Mouse (Mus musculus) G1E-ER4 (cell line): ENCODE data around the gene Nav1. TPM values are rescaled to one million over a fixed set of nuclear protein-coding genes. Genes with fewer than 3 reads are reported as not detected.

ENCODE experiments used
- GATA1 ChIP-seq: IDR thresholded peaks from one replicate; pipeline ENCODE4 v1.8.0; 2012; ENCODE audit warnings: low read length, inconsistent platforms
- polyA plus RNA-seq: library from polyadenylated mRNA; stranded (reverse); fragments of >175 nt; gene quantifications from 2 replicates; pipeline ENCODE4 v1.2.3, GENCODE M21; 2012

The Nav1 gene
- polyA plus RNA-seq, 1 experiment, result 0.06 TPM

- TF ChIP-seq GATA1, result no peak
Measured at GRCm38 (mm10) chr1:135475571-135475895, 131.6 kb downstream of the Nav1 start.

DNA sequence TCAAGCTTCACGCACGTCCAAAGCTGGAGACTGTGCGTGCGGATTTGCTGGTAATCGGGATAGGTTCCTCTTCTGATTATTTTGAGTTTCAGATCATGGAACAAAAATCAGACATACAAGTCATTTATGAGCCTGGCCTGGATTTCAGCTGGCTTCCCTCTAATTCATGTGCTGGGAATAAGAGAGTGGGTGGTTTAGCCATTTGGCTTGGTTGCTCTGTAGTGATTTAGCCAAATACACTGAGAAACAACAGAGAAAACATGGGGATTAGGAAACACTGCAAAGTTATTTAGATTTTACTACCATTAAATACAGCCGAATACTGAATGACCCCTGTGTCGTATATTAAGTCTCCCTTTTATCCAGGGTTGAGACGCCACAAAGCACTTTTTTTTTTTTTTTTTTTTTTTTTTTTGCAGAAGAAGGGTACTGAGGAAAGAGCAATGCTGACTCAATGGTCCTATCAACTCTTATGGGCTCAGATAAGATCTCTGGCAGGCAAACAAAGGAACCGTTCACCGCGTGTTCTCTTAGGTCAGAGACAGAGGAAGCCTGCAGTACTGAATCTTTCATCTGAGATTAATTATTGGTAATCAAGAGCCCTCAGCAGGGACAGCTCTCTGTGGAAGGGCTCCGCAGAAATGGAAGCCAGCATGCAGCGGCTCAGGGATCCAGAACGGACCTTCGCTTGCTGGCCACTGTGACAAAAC is 132.1 kb downstream of the Nav1 start:
- TF ChIP-seq GATA1, result no peak

- no peak for TF ChIP-seq GATA1
Measured at GRCm38 (mm10) chr1:135472536-135472935, 134.6 kb downstream of the Nav1 start.

- no peak for TF ChIP-seq GATA1
Measured at GRCm38 (mm10) chr1:135471742-135472141, 135.4 kb downstream of the Nav1 start.

DNA sequence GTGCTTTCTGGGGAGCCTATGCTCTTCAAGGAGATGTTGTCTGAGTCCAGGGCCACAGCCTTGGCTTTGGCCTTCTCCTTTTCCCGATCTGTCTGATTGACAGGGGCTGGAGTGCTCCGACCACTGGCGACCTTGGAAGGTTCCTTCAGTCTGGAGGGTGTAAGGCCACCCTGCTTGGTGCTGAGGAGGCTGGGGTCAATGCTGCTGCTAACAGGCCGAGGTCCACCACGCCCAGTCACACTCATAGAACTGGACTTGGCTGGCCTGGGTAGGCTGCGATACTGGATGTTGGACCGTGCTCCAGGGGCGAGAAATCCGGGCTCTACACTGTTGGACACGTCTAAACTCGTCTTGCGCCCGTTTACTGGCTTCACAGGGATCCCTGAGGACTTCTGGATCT is 136.5 kb downstream of the Nav1 start:
- TF ChIP-seq GATA1, result no peak

GRCm38 (mm10) chr1:135467462-135467861 is 139.6 kb downstream of the Nav1 start:
- no peak for TF ChIP-seq GATA1

DNA sequence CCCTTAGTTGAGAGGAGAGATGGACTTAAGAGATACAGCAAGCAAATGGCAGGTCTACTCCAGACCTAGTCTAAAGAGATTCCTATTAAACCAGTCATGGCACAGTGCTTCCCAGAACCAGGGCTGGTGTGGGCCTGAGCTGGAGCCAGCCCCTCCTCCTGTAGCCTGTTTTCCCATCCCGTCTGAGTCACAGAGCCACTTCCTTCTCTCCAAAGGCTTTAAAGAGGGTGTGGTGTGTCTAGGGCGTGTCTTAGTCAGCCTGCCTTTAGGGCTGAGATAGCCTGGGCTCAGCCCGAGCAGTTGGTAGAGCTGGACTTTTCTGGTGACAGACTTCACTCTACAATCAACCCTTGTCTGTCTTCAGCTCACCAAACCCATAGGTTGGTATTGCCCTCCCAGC is 140.2 kb downstream of the Nav1 start:
- no peak for TF ChIP-seq GATA1

- no peak for TF ChIP-seq GATA1
Measured at GRCm38 (mm10) chr1:135465734-135466133, 141.4 kb downstream of the Nav1 start.

- TF ChIP-seq GATA1, result no peak
Measured at GRCm38 (mm10) chr1:135462736-135463135, 144.4 kb downstream of the Nav1 start.

GRCm38 (mm10) chr1:135462304-135462703 is 144.8 kb downstream of the Nav1 start:
- no peak for TF ChIP-seq GATA1

GRCm38 (mm10) chr1:135461097-135461730 is 145.9 kb downstream of the Nav1 start:
- TF ChIP-seq GATA1, result no peak

DNA sequence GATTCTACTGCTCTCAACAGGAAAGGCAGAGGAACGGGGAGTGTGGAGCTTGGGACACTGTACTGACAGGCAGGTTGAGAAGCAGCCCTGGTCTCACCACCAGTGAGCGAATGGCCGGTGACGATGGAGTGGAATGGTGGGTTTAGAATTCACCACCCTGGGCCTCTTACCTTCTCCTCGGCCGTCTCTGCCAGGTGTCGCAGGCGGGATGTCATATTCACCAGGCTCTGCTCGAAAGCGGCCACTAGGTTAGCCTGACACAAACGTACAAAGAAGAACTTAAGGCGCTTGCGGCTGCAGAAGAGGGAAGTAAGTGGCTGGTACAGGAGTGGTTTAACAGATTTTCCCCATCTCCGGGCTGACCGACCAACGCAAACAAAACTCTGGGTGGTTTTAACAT is 146.6 kb downstream of the Nav1 start:
- TF ChIP-seq GATA1, result no peak

- no peak for TF ChIP-seq GATA1
Measured at GRCm38 (mm10) chr1:135457860-135458259, 149.2 kb downstream of the Nav1 start.

DNA sequence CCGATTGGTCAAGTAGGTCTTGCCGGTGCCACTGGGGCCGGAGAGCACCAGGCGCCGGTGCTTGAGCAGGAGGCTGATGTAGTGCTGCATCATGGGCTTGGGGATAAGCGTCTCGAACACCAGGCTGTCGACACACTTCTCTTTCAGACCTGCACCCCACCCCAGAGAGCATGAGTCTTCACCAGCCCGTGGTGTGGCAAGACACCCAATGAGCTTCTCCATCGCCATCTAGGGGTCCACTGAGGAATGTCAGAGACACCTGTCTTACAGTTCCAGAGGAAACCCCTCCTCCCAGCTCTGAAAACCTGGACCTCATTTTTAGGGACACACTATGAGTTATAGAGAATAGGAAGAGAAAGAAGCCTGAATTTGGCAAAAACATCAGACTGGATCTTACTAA is 154.8 kb downstream of the Nav1 start:
- TF ChIP-seq GATA1, result no peak

- no peak for TF ChIP-seq GATA1
Measured at GRCm38 (mm10) chr1:135451419-135451818, 155.7 kb downstream of the Nav1 start.

DNA sequence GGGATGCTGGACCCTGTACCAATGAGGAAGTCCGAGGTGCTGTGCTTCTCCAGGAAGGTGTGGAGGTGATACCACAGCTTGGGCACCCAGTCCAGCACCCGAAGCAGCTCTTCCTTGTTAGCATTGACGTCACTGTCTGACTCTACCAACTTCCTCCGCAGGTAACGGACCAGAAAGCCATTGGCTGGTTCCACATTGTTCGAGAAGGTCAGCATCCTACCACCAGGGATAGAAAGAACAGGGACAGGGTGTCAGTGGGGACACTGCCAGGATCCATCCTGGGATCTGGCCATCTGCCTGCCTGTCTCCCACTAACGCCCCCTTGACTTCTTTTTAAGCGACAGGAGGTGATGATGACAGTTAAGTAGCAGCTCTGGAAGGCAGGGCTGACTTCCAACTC is 157.2 kb downstream of the Nav1 start:
- TF ChIP-seq GATA1, result no peak

GRCm38 (mm10) chr1:135448940-135449339 is 158.2 kb downstream of the Nav1 start:
- TF ChIP-seq GATA1, result no peak

GRCm38 (mm10) chr1:135443506-135443905 is 163.6 kb downstream of the Nav1 start:
- TF ChIP-seq GATA1, result no peak

GRCm38 (mm10) chr1:135441861-135442260 is 165.2 kb downstream of the Nav1 start:
- TF ChIP-seq GATA1, result no peak
